Mouse (Mus musculus): ENCODE data around the gene Car14. TPM values are rescaled to one million over a fixed set of nuclear protein-coding genes. Genes with fewer than 3 reads are reported as not detected.

The Car14 gene
- polyA plus RNA-seq, 1 experiment from 2014 or later = 36.5 TPM

GRCm38 (mm10) chr3:95914706-95915105, 10.2 kb upstream of the Car14 start:
- H3K4me2 ChIP-seq (ENCODE audit: low read depth) = no peak overlapping the region
- H3K4me3 ChIP-seq (ENCODE audit: low read depth, low read length) = no peak overlapping the region
- H3K9ac ChIP-seq (ENCODE audit: low read length) = no peak overlapping the region
- 92% methylated on average over 4 of the region's 4 CpGs for WGBS
- no peaks in the 10 kb centered on the region for H3K27me3 ChIP-seq (ENCODE audit: control insufficient read depth, insufficient read depth, low read length)
- no peaks in the 10 kb centered on the region for H3K4me1 ChIP-seq (ENCODE audit: control insufficient read depth, insufficient read depth, low read length)
- ATAC-seq (ENCODE audit: insufficient read depth, low FRiP score, low TSS enrichment) (no peak), DNase-seq (ENCODE audit: low spot score) (no peak)
- no peaks in the 10 kb centered on the region for H3K9me3 ChIP-seq (ENCODE audit: control insufficient read depth, low read length)
- no peak overlapping the region for H3K27ac ChIP-seq (ENCODE audit: low read depth, low read length)
- H3K36me3 ChIP-seq (ENCODE audit: control insufficient read depth, insufficient read depth, low read length) = no peaks in the 10 kb centered on the region

- H3K4me1 ChIP-seq (ENCODE audit: control insufficient read depth, insufficient read depth, low read length) = peaks cover 13% of the 10 kb centered on the region
- H3K36me3 ChIP-seq (ENCODE audit: control insufficient read depth, insufficient read depth, low read length) = no peaks in the 10 kb centered on the region
- H3K9ac ChIP-seq (ENCODE audit: low read length) = no peak overlapping the region
- 53% methylated on average over 4 of the region's 4 CpGs for WGBS
- no peak for ATAC-seq (ENCODE audit: insufficient read depth, low FRiP score, low TSS enrichment)
- DNase-seq (ENCODE audit: low spot score) = no peak
- no peaks in the 10 kb centered on the region for H3K27me3 ChIP-seq (ENCODE audit: control insufficient read depth, insufficient read depth, low read length)
- no peak overlapping the region for H3K4me2 ChIP-seq (ENCODE audit: low read depth)
- H3K27ac ChIP-seq (ENCODE audit: low read depth, low read length) = no peak overlapping the region
- H3K9me3 ChIP-seq (ENCODE audit: control insufficient read depth, low read length) = no peaks in the 10 kb centered on the region
- H3K4me3 ChIP-seq (ENCODE audit: low read depth, low read length) = no peak overlapping the region
Observed at GRCm38 (mm10) chr3:95907613-95908012, 3.1 kb upstream of the Car14 start.

- no peak for ATAC-seq (ENCODE audit: insufficient read depth, low FRiP score, low TSS enrichment)
- no peaks in the 10 kb centered on the region for H3K9me3 ChIP-seq (ENCODE audit: control insufficient read depth, low read length)
- WGBS = under 1% methylated on average over 12 of the region's 12 CpGs
- H3K4me1 ChIP-seq (ENCODE audit: control insufficient read depth, insufficient read depth, low read length) = peaks cover 13% of the 10 kb centered on the region
- no peak overlapping the region for H3K9ac ChIP-seq (ENCODE audit: low read length)
- 0 out of 2 replicates have a peak overlapping the region, but pooled peaks have one; percentile 1 for H3K4me3 ChIP-seq (ENCODE audit: low read depth, low read length)
- H3K4me2 ChIP-seq (ENCODE audit: low read depth) = peak overlapping the region; percentile 61
- no peak overlapping the region for H3K27ac ChIP-seq (ENCODE audit: low read depth, low read length)
- no peaks in the 10 kb centered on the region for H3K36me3 ChIP-seq (ENCODE audit: control insufficient read depth, insufficient read depth, low read length)
- peak; percentile 67 for DNase-seq (ENCODE audit: low spot score)
- no peaks in the 10 kb centered on the region for H3K27me3 ChIP-seq (ENCODE audit: control insufficient read depth, insufficient read depth, low read length)
Observed at GRCm38 (mm10) chr3:95906860-95907259, 2.4 kb upstream of the Car14 start.

GRCm38 (mm10) chr3:95905940-95906492, 1.5 kb upstream of the Car14 start:
- Histone ChIP-seq H3K9ac (ENCODE audit: low read length) (peak overlapping the region; percentile 50), H3K4me3 (ENCODE audit: low read depth, low read length) (peak overlapping the region; percentile 26; the same call in 1 of the 2 replicates), H3K4me1 (ENCODE audit: control insufficient read depth, insufficient read depth, low read length) (peaks cover 13% of the 10 kb centered on the region), H3K36me3 (ENCODE audit: control insufficient read depth, insufficient read depth, low read length) (no peaks in the 10 kb centered on the region), H3K27me3 (ENCODE audit: control insufficient read depth, insufficient read depth, low read length) (no peaks in the 10 kb centered on the region), H3K9me3 (ENCODE audit: control insufficient read depth, low read length) (no peaks in the 10 kb centered on the region), H3K27ac (ENCODE audit: low read depth, low read length) (peak overlapping the region; percentile 60), H3K4me2 (ENCODE audit: low read depth) (peak overlapping the region; percentile 61)
- DNase-seq (ENCODE audit: low spot score) (peak; percentile 67), ATAC-seq (ENCODE audit: insufficient read depth, low FRiP score, low TSS enrichment) (0 out of 2 replicates have a peak, but pooled peaks have one; percentile 18)
- 0% methylated on average over 12 of the region's 12 CpGs for WGBS

- H3K36me3 ChIP-seq (ENCODE audit: control insufficient read depth, insufficient read depth, low read length) = no peaks in the 10 kb centered on the region
- peak overlapping the region; percentile 61 for H3K4me2 ChIP-seq (ENCODE audit: low read depth)
- WGBS = 0% methylated on average over 18 of the region's 18 CpGs
- peak overlapping the region; percentile 26 for H3K4me3 ChIP-seq (ENCODE audit: low read depth, low read length)
- ATAC-seq (ENCODE audit: insufficient read depth, low FRiP score, low TSS enrichment) (peak; percentile 75), DNase-seq (ENCODE audit: low spot score) (peak; percentile 78)
- H3K4me1 ChIP-seq (ENCODE audit: control insufficient read depth, insufficient read depth, low read length) = peaks cover 13% of the 10 kb centered on the region
- peak overlapping the region; percentile 60 for H3K27ac ChIP-seq (ENCODE audit: low read depth, low read length)
- H3K9me3 ChIP-seq (ENCODE audit: control insufficient read depth, low read length) = no peaks in the 10 kb centered on the region
- H3K9ac ChIP-seq (ENCODE audit: low read length) = peak overlapping the region; percentile 50
- no peaks in the 10 kb centered on the region for H3K27me3 ChIP-seq (ENCODE audit: control insufficient read depth, insufficient read depth, low read length)
Observed at GRCm38 (mm10) chr3:95905146-95905939, 852 bp upstream of the Car14 start.

GRCm38 (mm10) chr3:95903753-95904502, 563 bp downstream of the Car14 start:
- DNase-seq (ENCODE audit: low spot score) = peak; percentile 40
- H3K27ac ChIP-seq (ENCODE audit: low read depth, low read length) = no peak overlapping the region
- H3K27me3 ChIP-seq (ENCODE audit: control insufficient read depth, insufficient read depth, low read length) = no peaks in the 10 kb centered on the region
- peaks cover 13% of the 10 kb centered on the region for H3K4me1 ChIP-seq (ENCODE audit: control insufficient read depth, insufficient read depth, low read length)
- WGBS = 3% methylated on average over 15 of the region's 15 CpGs
- H3K9ac ChIP-seq (ENCODE audit: low read length) = peak overlapping the region; percentile 50
- ATAC-seq (ENCODE audit: insufficient read depth, low FRiP score, low TSS enrichment) = 0 out of 2 replicates have a peak, but pooled peaks have one; percentile 33
- H3K9me3 ChIP-seq (ENCODE audit: control insufficient read depth, low read length) = no peaks in the 10 kb centered on the region
- peak overlapping the region; percentile 26 for H3K4me3 ChIP-seq (ENCODE audit: low read depth, low read length)
- peak overlapping the region; percentile 61 for H3K4me2 ChIP-seq (ENCODE audit: low read depth)
- H3K36me3 ChIP-seq (ENCODE audit: control insufficient read depth, insufficient read depth, low read length) = no peaks in the 10 kb centered on the region

GRCm38 (mm10) chr3:95902643-95903042, 1.8 kb downstream of the Car14 start:
- 34% methylated on average over 6 of the region's 6 CpGs for WGBS
- Histone ChIP-seq H3K27me3 (ENCODE audit: control insufficient read depth, insufficient read depth, low read length) (no peaks in the 10 kb centered on the region), H3K9me3 (ENCODE audit: control insufficient read depth, low read length) (no peaks in the 10 kb centered on the region), H3K4me3 (ENCODE audit: low read depth, low read length) (peak overlapping the region; percentile 13; the same call in 1 of the 2 replicates), H3K27ac (ENCODE audit: low read depth, low read length) (no peak overlapping the region), H3K4me1 (ENCODE audit: control insufficient read depth, insufficient read depth, low read length) (peaks cover 13% of the 10 kb centered on the region), H3K9ac (ENCODE audit: low read length) (no peak overlapping the region; the same call in none of the 2 replicates), H3K4me2 (ENCODE audit: low read depth) (no peak overlapping the region), H3K36me3 (ENCODE audit: control insufficient read depth, insufficient read depth, low read length) (no peaks in the 10 kb centered on the region)
- ATAC-seq (ENCODE audit: insufficient read depth, low FRiP score, low TSS enrichment) (no peak), DNase-seq (ENCODE audit: low spot score) (no peak)

GRCm38 (mm10) chr3:95902373-95902625, 2.2 kb downstream of the Car14 start:
- Histone ChIP-seq H3K4me3 (ENCODE audit: low read depth, low read length) (no peak overlapping the region; the same call in 1 of the 2 replicates), H3K9ac (ENCODE audit: low read length) (no peak overlapping the region), H3K27ac (ENCODE audit: low read depth, low read length) (no peak overlapping the region), H3K9me3 (ENCODE audit: control insufficient read depth, low read length) (no peaks in the 10 kb centered on the region), H3K36me3 (ENCODE audit: control insufficient read depth, insufficient read depth, low read length) (no peaks in the 10 kb centered on the region), H3K4me2 (ENCODE audit: low read depth) (no peak overlapping the region), H3K27me3 (ENCODE audit: control insufficient read depth, insufficient read depth, low read length) (no peaks in the 10 kb centered on the region), H3K4me1 (ENCODE audit: control insufficient read depth, insufficient read depth, low read length) (peaks cover 13% of the 10 kb centered on the region)
- DNase-seq (ENCODE audit: low spot score) (no peak), ATAC-seq (ENCODE audit: insufficient read depth, low FRiP score, low TSS enrichment) (no peak)

All from neural tube, embryonic 11.5 days (tissue).